Mouse (Mus musculus) intestine, postnatal 0 days (tissue): ENCODE data around the gene Gtsf1l. TPM values are rescaled to one million over a fixed set of nuclear protein-coding genes. Genes with fewer than 3 reads are reported as not detected.

Source experiments
- ATAC-seq: fragments of 200-750 bp; cut with Nextera tagmentation; 2 replicates; pipeline ENCODE4 v1.8.0; 2017; ENCODE audit warnings: mild to moderate bottlenecking, moderate TSS enrichment, moderate library complexity
- H3K27ac ChIP-seq: fragments of 300-500 bp; sonication (generic); 2 replicates; pipeline ENCODE4 v1.5.1; 2014; ENCODE audit warnings: mild to moderate bottlenecking, low read depth, low read length, moderate library complexity
- H3K27me3 ChIP-seq: fragments of 300-500 bp; sonication (generic); replicated peaks from 2 replicates; pipeline ENCODE4 v1.6.1; 2014; ENCODE audit warnings: low read length, mixed read lengths; ENCODE audit not compliant: control insufficient read depth, insufficient read depth
- H3K36me3 ChIP-seq: fragments of 300-500 bp; sonication (generic); 2 replicates; pipeline ENCODE4 v1.6.1; 2014; ENCODE audit warnings: mild to moderate bottlenecking, moderate library complexity; ENCODE audit not compliant: control insufficient read depth, insufficient read depth
- H3K4me1 ChIP-seq: fragments of 300-500 bp; sonication (generic); replicated peaks from 2 replicates; pipeline ENCODE4 v1.6.1; 2014; ENCODE audit warnings: antibody characterized with exemption, low read length, mixed read lengths; ENCODE audit not compliant: control insufficient read depth, insufficient read depth
- H3K4me2 ChIP-seq: fragments of 300-500 bp; sonication (generic); replicated peaks from 2 replicates; pipeline ENCODE4 v1.6.1; 2014; ENCODE audit warnings: low read depth, mild to moderate bottlenecking, moderate library complexity
- H3K4me3 ChIP-seq: fragments of 300-500 bp; sonication (generic); 2 replicates; pipeline ENCODE4 v1.5.1; 2014; ENCODE audit warnings: low read depth, low read length
- H3K9ac ChIP-seq: fragments of 300-500 bp; sonication (generic); 2 replicates; pipeline ENCODE4 v1.6.1; 2014; ENCODE audit warnings: mild to moderate bottlenecking, low read depth, low read length
- H3K9me3 ChIP-seq: fragments of 300-500 bp; sonication (generic); 2 replicates; pipeline ENCODE4 v1.6.1; 2016; ENCODE audit warnings: mixed run types; ENCODE audit not compliant: control insufficient read depth
- CTCF ChIP-seq: sonication (generic); IDR thresholded peaks from 2 replicates; pipeline ENCODE4 v1.5.1; 2016; ENCODE audit warnings: low read depth, mild to moderate bottlenecking, control low read depth, antibody characterized with exemption, moderate library complexity
- WGBS: fragments of 180-500 bp; shearing (Covaris S2); extraction: QIAGEN DNeasy Blood & Tissue Kit; methylation state at CpG from one replicate; pipeline ENCODE4 v1.1.7; 2014; 5-methylcytosine and 5-hydroxymethylcytosine counted together
- polyA plus RNA-seq: library from polyadenylated mRNA; unstranded; fragments of >200 nt; fragmentation: Nextera tagmentation; extraction: Ambion mirVana; gene quantifications from 2 replicates; pipeline ENCODE4 v1.2.1, GENCODE M21; 2015

The Gtsf1l gene
- polyA plus RNA-seq, 1 experiment from 2014 or later = not detected

GRCm38 (mm10) chr2:163079041-163079440 is 8.6 kb downstream of the Gtsf1l start:
- WGBS = 90% methylated on average over 4 of the region's 4 CpGs
- no peak overlapping the region for H3K4me2 ChIP-seq
- H3K27ac ChIP-seq = no peak overlapping the region
- TF ChIP-seq CTCF = no peak
- no peak overlapping the region for H3K4me3 ChIP-seq
- H3K27me3 ChIP-seq = no peaks in the 10 kb centered on the region
- H3K9me3 ChIP-seq = no peaks in the 10 kb centered on the region
- no peak overlapping the region for H3K9ac ChIP-seq
- no peaks in the 10 kb centered on the region for H3K4me1 ChIP-seq
- peaks cover 25% of the 10 kb centered on the region for H3K36me3 ChIP-seq
- ATAC-seq = no peak

- peaks cover 29% of the 10 kb centered on the region for H3K36me3 ChIP-seq
- WGBS = 82% methylated on average over 3 of the region's 3 CpGs
- 0 out of 2 replicates have a peak, but pooled peaks cover 6% of the 10 kb centered on the region for H3K4me1 ChIP-seq
- no peaks in the 10 kb centered on the region for H3K9me3 ChIP-seq
- ATAC-seq = no peak
- no peaks in the 10 kb centered on the region for H3K27me3 ChIP-seq
- no peak for TF ChIP-seq CTCF
- no peak overlapping the region for H3K27ac ChIP-seq
- H3K4me3 ChIP-seq = no peak overlapping the region
- no peak overlapping the region for H3K9ac ChIP-seq
- H3K4me2 ChIP-seq = no peak overlapping the region
Observed at GRCm38 (mm10) chr2:163075234-163075633, 12.4 kb downstream of the Gtsf1l start.

- H3K4me2 ChIP-seq = no peak overlapping the region
- no peak for TF ChIP-seq CTCF
- no peak overlapping the region for H3K9ac ChIP-seq
- peaks cover 29% of the 10 kb centered on the region for H3K36me3 ChIP-seq
- H3K4me1 ChIP-seq = 0 out of 2 replicates have a peak, but pooled peaks cover 6% of the 10 kb centered on the region
- WGBS = 95% methylated on average over 12 of the region's 12 CpGs
- H3K27me3 ChIP-seq = no peaks in the 10 kb centered on the region
- no peak overlapping the region for H3K4me3 ChIP-seq
- no peak for ATAC-seq
- no peaks in the 10 kb centered on the region for H3K9me3 ChIP-seq
- H3K27ac ChIP-seq = no peak overlapping the region
Observed at GRCm38 (mm10) chr2:163074808-163075207, 12.8 kb downstream of the Gtsf1l start.

GRCm38 (mm10) chr2:163074006-163074405 is 13.6 kb downstream of the Gtsf1l start:
- WGBS = 75% methylated on average over 7 of the region's 7 CpGs
- no peak for ATAC-seq
- H3K4me1 ChIP-seq = 0 out of 2 replicates have a peak, but pooled peaks cover 6% of the 10 kb centered on the region

GRCm38 (mm10) chr2:163073023-163073757 is 14.5 kb downstream of the Gtsf1l start:
- Histone ChIP-seq H3K27ac (peak overlapping the region; percentile 50; the same call in 1 of the 2 replicates), H3K4me3 (no peak overlapping the region), H3K4me2 (peak overlapping the region; percentile 24), H3K27me3 (no peaks in the 10 kb centered on the region), H3K9ac (no peak overlapping the region), H3K4me1 (0 out of 2 replicates have a peak, but pooled peaks cover 6% of the 10 kb centered on the region), H3K9me3 (no peaks in the 10 kb centered on the region), H3K36me3 (peaks cover 20% of the 10 kb centered on the region)
- TF ChIP-seq CTCF = peak; percentile 17
- WGBS = 45% methylated on average over 9 of the region's 9 CpGs
- peak; percentile 85 for ATAC-seq

More at GRCm38 (mm10) chr2:163074006-163074405, 13.6 kb downstream of the Gtsf1l start:
- no peaks in the 10 kb centered on the region for H3K27me3 ChIP-seq
- no peak overlapping the region; the same call in 1 of the 2 replicates for H3K27ac ChIP-seq
- H3K36me3 ChIP-seq = peaks cover 21% of the 10 kb centered on the region
- H3K4me3 ChIP-seq = no peak overlapping the region
- H3K4me2 ChIP-seq = no peak overlapping the region
- H3K9ac ChIP-seq = no peak overlapping the region
- H3K9me3 ChIP-seq = no peaks in the 10 kb centered on the region
- no peak for TF ChIP-seq CTCF

GRCm38 (mm10) chr2:163071590-163071989 is 16.1 kb downstream of the Gtsf1l start:
- Histone ChIP-seq H3K4me1 (0 out of 2 replicates have a peak, but pooled peaks cover 6% of the 10 kb centered on the region), H3K4me2 (no peak overlapping the region), H3K27ac (no peak overlapping the region), H3K27me3 (no peaks in the 10 kb centered on the region), H3K9me3 (no peaks in the 10 kb centered on the region), H3K9ac (no peak overlapping the region), H3K36me3 (peaks cover 17% of the 10 kb centered on the region; the same call in 1 of the 2 replicates), H3K4me3 (no peak overlapping the region)
- TF ChIP-seq CTCF = no peak
- 61% methylated on average over 3 of the region's 3 CpGs for WGBS
- ATAC-seq = no peak
